Mouse (Mus musculus) embryonic stem cell, embryonic (primary cell): Measurements from ENCODE around the gene Phospho2.

Source experiments
- CTCF ChIA-PET, 4 experiments: fragments of 300-600 bp in 2 of 4; fragments of 350-600 bp in 2 of 4; sonication (Branson Sonifier 250); formaldehyde crosslinking; loops; one replicate each; lab custom pipeline; 2022; ENCODE audit warnings: inconsistent platforms in 2 of 4; lab: Charles Lee
- POLR2A ChIA-PET, 4 experiments: fragments of 300-600 bp in 2 of 4; fragments of 350-600 bp in 2 of 4; sonication (Branson Sonifier 250); formaldehyde crosslinking; loops; one replicate each; lab custom pipeline; 2022; ENCODE audit warnings: antibody characterized with exemption in 4 of 4, inconsistent platforms in 1 of 4; lab: Charles Lee

Gene Phospho2

GRCm38 (mm10) chr2:69789429-69790069 is at the start of gene Phospho2, which contains the start of gene Ccdc173:
Phospho2 (plus strand) TSS chr2:69789623.
Ccdc173 (minus strand) TSS chr2:69789575.
- ChIA-PET CTCF (interaction anchor here (0.5 to 3.6 kb wide), 31 partner anchors 9 to 176 kb away, joined by 3 to 42 read pairs (median 5); partner anchors contain the start of genes Klhl23 (in 2 of the 4), Bbs5 (in 1 of the 4), Mettl5 (in 1 of the 4) and Ppig (in 1 of the 4)), POLR2A (interaction anchor here in 3 of 4 experiments (0.5 to 2.8 kb wide), 43 partner anchors 8 to 197 kb away, joined by 3 to 20 read pairs (median 4); partner anchors contain the start of genes Klhl23 (in 3 of the 3), Fastkd1 (in 2 of the 3), Mettl5 (in 2 of the 3) and Ppig (in 2 of the 3))

- ChIA-PET POLR2A (no interaction called here), CTCF (interaction anchor here in 1 of 4 experiments (1.4 kb wide), 1 partner anchor 34 kb away, joined by 4 read pairs; no protein-coding TSS in a partner anchor)
Measured at GRCm38 (mm10) chr2:69745091-69745490, 44.3 kb upstream of the Phospho2 start.

- CTCF ChIA-PET, result interaction anchor here in 1 of 4 experiments (0.7 kb wide), 1 partner anchor 344 kb away, joined by 4 read pairs; no protein-coding TSS in a partner anchor
- POLR2A ChIA-PET, result interaction anchor here in 1 of 4 experiments (1.0 kb wide), 1 partner anchor 8 kb away, joined by 3 read pairs; no protein-coding TSS in a partner anchor
Measured at GRCm38 (mm10) chr2:69760980-69761379, 28.4 kb upstream of the Phospho2 start.

GRCm38 (mm10) chr2:69763340-69763739 is 26.1 kb upstream of the Phospho2 start:
- POLR2A ChIA-PET, result interaction anchor here in 2 of 4 experiments (0.6 to 1.3 kb wide), 4 partner anchors 10 to 39 kb away, joined by 3 to 4 read pairs (median 3); no protein-coding TSS in a partner anchor

GRCm38 (mm10) chr2:69764716-69765115 is 24.7 kb upstream of the Phospho2 start:
- ChIA-PET CTCF (interaction anchor here in 1 of 4 experiments (0.6 kb wide), 1 partner anchor 84 kb away, joined by 3 read pairs; no protein-coding TSS in a partner anchor), POLR2A (no interaction called here)

More at GRCm38 (mm10) chr2:69763340-69763739, 26.1 kb upstream of the Phospho2 start:
- CTCF ChIA-PET, result no interaction called here

GRCm38 (mm10) chr2:69773331-69773730 is 16.1 kb upstream of the Phospho2 start:
- POLR2A ChIA-PET, result no interaction called here
- CTCF ChIA-PET, result no interaction called here

DNA sequence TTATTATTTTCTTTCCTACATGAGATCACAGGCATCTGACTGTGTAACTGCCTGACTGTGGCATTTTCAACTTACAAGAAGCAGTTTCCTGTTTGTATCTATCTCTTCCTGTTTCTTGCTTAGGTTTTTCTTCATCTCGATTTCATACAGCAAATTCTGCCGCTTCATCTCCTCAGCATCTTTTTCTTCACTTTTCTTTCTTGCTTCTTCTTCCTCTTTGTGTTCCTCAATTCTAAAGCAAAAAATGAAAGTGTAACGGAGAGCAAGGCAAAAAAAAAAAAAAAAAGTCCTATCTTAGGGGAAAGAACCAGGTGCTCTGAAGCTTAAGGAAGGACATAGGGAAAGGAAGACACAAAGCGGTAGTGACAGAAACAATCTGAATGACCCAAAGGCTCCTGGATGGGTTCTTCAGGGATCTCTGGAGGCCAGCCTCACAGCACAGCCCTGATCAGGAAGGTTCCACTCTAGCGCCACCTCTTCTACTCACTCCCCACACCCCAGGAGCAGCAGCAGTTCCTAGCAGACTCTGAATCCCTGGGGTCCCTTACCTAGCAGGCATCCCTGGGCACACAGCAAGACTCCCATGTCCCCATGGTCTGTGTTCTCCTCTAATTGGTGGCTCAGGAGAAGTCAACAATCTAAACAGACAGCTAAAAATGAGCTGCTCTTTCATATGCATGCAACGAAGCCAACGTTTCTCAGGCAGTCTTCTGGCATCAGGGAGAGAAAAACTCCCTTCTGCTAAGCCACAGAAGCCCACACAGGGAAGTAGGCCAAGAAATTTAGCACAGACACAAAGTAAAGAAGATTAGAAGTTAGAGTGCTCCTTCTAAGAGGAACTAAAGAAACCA is 11.2 kb upstream of the Phospho2 start:
- ChIA-PET POLR2A (interaction anchor here (0.6 to 2.0 kb wide), 14 partner anchors 10 to 167 kb away, joined by 3 to 10 read pairs (median 4); partner anchors contain the start of genes Ccdc173 (in 3 of the 4), Phospho2 (in 3 of the 4) and Bbs5 (in 1 of the 4)), CTCF (interaction anchor here (0.5 to 1.9 kb wide), 22 partner anchors 12 to 780 kb away, joined by 3 to 12 read pairs (median 4); partner anchors contain the start of genes Ccdc173 (in 3 of the 4), Phospho2 (in 3 of the 4), Fastkd1 (in 1 of the 4) and Klhl23 (in 1 of the 4))

GRCm38 (mm10) chr2:69778836-69779177 is 10.6 kb upstream of the Phospho2 start:
- ChIA-PET CTCF (interaction anchor here (0.5 to 1.9 kb wide), 24 partner anchors 11 to 348 kb away, joined by 3 to 12 read pairs (median 3); partner anchors contain the start of genes Ccdc173 (in 3 of the 4), Phospho2 (in 3 of the 4), Fastkd1 (in 1 of the 4) and Klhl23 (in 1 of the 4)), POLR2A (interaction anchor here (0.6 to 2.0 kb wide), 10 partner anchors 10 to 167 kb away, joined by 3 to 10 read pairs (median 4); partner anchors contain the start of genes Ccdc173 (in 2 of the 4), Phospho2 (in 2 of the 4) and Bbs5 (in 1 of the 4))

GRCm38 (mm10) chr2:69788974-69789373 is 449 bp upstream of the Phospho2 start:
- POLR2A ChIA-PET, result interaction anchor here in 3 of 4 experiments (0.7 to 2.8 kb wide), 27 partner anchors 10 to 197 kb away, joined by 3 to 20 read pairs (median 5); partner anchors contain the start of genes Fastkd1 (in 2 of the 3), Klhl23 (in 2 of the 3), Mettl5 (in 2 of the 3) and Ppig (in 2 of the 3)
- CTCF ChIA-PET, result interaction anchor here (0.6 to 3.6 kb wide), 13 partner anchors 9 to 159 kb away, joined by 3 to 42 read pairs (median 6); partner anchors contain the start of gene Bbs5 (in 1 of the 4)

DNA sequence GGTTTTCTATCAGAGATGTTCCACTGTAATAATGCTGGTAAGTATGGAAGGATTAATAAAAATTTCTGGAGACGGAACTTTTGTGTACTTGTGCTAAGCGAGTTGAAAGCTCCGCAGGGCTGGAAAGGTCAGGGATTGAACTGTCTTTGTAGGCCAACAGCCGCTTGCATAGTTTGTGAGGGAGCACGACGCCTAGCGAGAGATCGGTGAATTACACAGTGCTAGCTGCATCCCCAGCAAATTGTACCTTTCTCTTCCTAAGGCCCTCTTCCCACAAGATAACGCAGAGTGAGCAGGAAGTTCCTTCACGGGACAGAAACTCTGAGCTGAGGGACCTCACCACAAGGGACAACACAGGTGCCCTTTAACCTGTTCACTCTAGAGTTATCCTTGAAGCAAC is 862 bp downstream of the Phospho2 start:
- CTCF ChIA-PET, result interaction anchor here (0.5 to 3.6 kb wide), 33 partner anchors 10 to 328 kb away, joined by 3 to 42 read pairs (median 4); partner anchors contain the start of genes Klhl23 (in 2 of the 4), Mettl5 (in 1 of the 4) and Ppig (in 1 of the 4)
- POLR2A ChIA-PET, result interaction anchor here in 3 of 4 experiments (0.5 to 2.8 kb wide), 31 partner anchors 9 to 198 kb away, joined by 3 to 20 read pairs (median 4); partner anchors contain the start of genes Klhl23 (in 2 of the 3), Ppig (in 2 of the 3), Bbs5 (in 1 of the 3) and Fastkd1 (in 1 of the 3)

GRCm38 (mm10) chr2:69790722-69791121 is 1.3 kb downstream of the Phospho2 start:
- ChIA-PET CTCF (interaction anchor here (0.5 to 3.6 kb wide), 30 partner anchors 10 to 606 kb away, joined by 3 to 42 read pairs (median 5); partner anchors contain the start of genes Klhl23 (in 2 of the 4) and Mettl5 (in 1 of the 4)), POLR2A (interaction anchor here in 3 of 4 experiments (0.6 to 2.8 kb wide), 24 partner anchors 9 to 198 kb away, joined by 3 to 20 read pairs (median 4); partner anchors contain the start of genes Klhl23 (in 2 of the 3), Ppig (in 2 of the 3), Bbs5 (in 1 of the 3) and Fastkd1 (in 1 of the 3))

- POLR2A ChIA-PET, result interaction anchor here (0.6 to 3.4 kb wide), 21 partner anchors 10 to 452 kb away, joined by 3 to 21 read pairs (median 4); partner anchors contain the start of genes Ccdc173 (in 2 of the 4), Phospho2 (in 2 of the 4), Ppig (in 2 of the 4) and Fastkd1 (in 1 of the 4)
- CTCF ChIA-PET, result interaction anchor here (0.5 to 3.0 kb wide), 54 partner anchors 8 to 1492 kb away, joined by 3 to 42 read pairs (median 4); partner anchors contain the start of genes Ccdc173 (in 4 of the 4), Phospho2 (in 4 of the 4), Bbs5 (in 1 of the 4) and Fastkd1 (in 1 of the 4)
Measured at GRCm38 (mm10) chr2:69802911-69803312, 13.5 kb downstream of the Phospho2 start.

- ChIA-PET CTCF (interaction anchor here (0.5 to 3.0 kb wide), 32 partner anchors 8 to 795 kb away, joined by 3 to 42 read pairs (median 4); partner anchors contain the start of genes Ccdc173 (in 4 of the 4), Phospho2 (in 4 of the 4), Bbs5 (in 1 of the 4) and Klhl23 (in 1 of the 4)), POLR2A (interaction anchor here (0.6 to 3.4 kb wide), 18 partner anchors 9 to 922 kb away, joined by 3 to 21 read pairs (median 4); partner anchors contain the start of genes Ccdc173 (in 2 of the 4), Phospho2 (in 2 of the 4), Fastkd1 (in 1 of the 4) and Klhl23 (in 1 of the 4))
Measured at GRCm38 (mm10) chr2:69803756-69804155, 14.3 kb downstream of the Phospho2 start.

- POLR2A ChIA-PET, result interaction anchor here in 3 of 4 experiments (0.6 to 3.4 kb wide), 6 partner anchors 9 to 196 kb away, joined by 3 to 21 read pairs (median 8); partner anchors contain the start of genes Ccdc173 (in 2 of the 3), Phospho2 (in 2 of the 3) and Klhl23 (in 1 of the 3)
- CTCF ChIA-PET, result interaction anchor here in 2 of 4 experiments (0.6 to 3.0 kb wide), 3 partner anchors 15 to 235 kb away, joined by 3 to 42 read pairs (median 6); partner anchors contain the start of genes Ccdc173 (in 1 of the 2) and Phospho2 (in 1 of the 2)
Measured at GRCm38 (mm10) chr2:69804663-69805062, 15.2 kb downstream of the Phospho2 start.

DNA sequence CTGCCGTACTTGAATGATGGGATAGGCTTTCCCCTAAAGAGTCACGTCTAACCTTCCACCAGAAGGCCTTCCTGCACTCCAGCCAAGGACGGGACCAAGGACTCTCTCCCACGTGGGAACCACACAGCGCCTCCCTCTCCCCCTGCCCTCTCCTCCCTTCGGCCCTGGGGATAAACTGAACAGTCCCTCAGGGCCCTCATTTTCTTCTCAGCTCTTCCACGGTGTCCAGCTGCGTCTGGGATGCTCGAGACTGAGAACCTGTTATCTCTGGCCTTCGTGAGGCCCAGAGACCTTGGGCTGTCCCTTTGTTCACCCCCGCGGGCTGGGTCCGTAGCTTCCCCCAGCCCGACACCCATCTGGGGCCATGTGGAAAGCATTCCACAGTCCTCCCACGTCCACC is 20.7 kb downstream of the Phospho2 start:
- CTCF ChIA-PET, result no interaction called here
- POLR2A ChIA-PET, result no interaction called here

- CTCF ChIA-PET, result interaction anchor here in 2 of 4 experiments (0.7 to 1.0 kb wide), 3 partner anchors 9 to 131 kb away, joined by 3 to 5 read pairs (median 4); no protein-coding TSS in a partner anchor
- POLR2A ChIA-PET, result interaction anchor here in 2 of 4 experiments (0.7 to 0.9 kb wide), 4 partner anchors 11 to 240 kb away, joined by 3 to 5 read pairs (median 3); partner anchors contain the start of gene Klhl23 (in 2 of the 2)
Measured at GRCm38 (mm10) chr2:69811349-69811748, 21.9 kb downstream of the Phospho2 start.
